Mouse (Mus musculus): ENCODE results near the gene Ino80e. TPM values are rescaled to one million over a fixed set of nuclear protein-coding genes. Genes with fewer than 3 reads are reported as not detected.

Gene Ino80e
- total and polyA plus RNA-seq, 3 experiments = 93.0 to 476 (median 189) TPM

- TF ChIP-seq CHD2 (IDR thresholded peaks at IDR 0.05; ENCODE audit: low read length) = no peak
- TF ChIP-seq MEF2A (IDR thresholded peaks at IDR 0.05; ENCODE audit: extremely low read depth, insufficient replicate concordance, low read depth, low read length, poor library complexity, severe bottlenecking) = no peak
- no peak for TF ChIP-seq POLR2AphosphoS2 (IDR thresholded peaks at IDR 0.05; ENCODE audit: low read length)
- no peak for TF ChIP-seq ELF1 (IDR thresholded peaks at IDR 0.05; ENCODE audit: low read depth, low read length)
- TF ChIP-seq MYC (IDR thresholded peaks at IDR 0.05; ENCODE audit: low read depth, low read length) = no peak
- no peak for TF ChIP-seq ETS1 (IDR thresholded peaks at IDR 0.05; ENCODE audit: low read depth, low read length)
Measured at GRCm38 (mm10) chr7:126818818-126819217, 43.4 kb downstream of the Ino80e start (continued).

GRCm38 (mm10) chr7:126817595-126817994, 44.6 kb downstream of the Ino80e start:
- Histone ChIP-seq H3K9me3 (replicated peaks; ENCODE audit: insufficient read depth, low read length) (no peaks in the 10 kb centered on the region), H3K79me2 (ENCODE audit: control insufficient read depth, insufficient read depth, low read length, poor library complexity) (no peaks in the 10 kb centered on the region), H3K9ac (ENCODE audit: control insufficient read depth, low read depth, low read length, poor library complexity, severe bottlenecking) (no peak overlapping the region), H3K4me1 (ENCODE audit: control insufficient read depth in 1 of 2, insufficient read depth in 2 of 2, low read length in 2 of 2) (peaks cover 2 to 7% of the 10 kb centered on the region in 2 experiments; a peak in 3 of 4 replicates), H3K27me3 (ENCODE audit: control insufficient read depth in 1 of 2, insufficient read depth in 2 of 2, low read length in 2 of 2) (0 out of 4 replicates have a peak, but pooled peaks cover 2% of the 10 kb centered on the region in 2 experiments), H3K36me3 (ENCODE audit: control insufficient read depth in 1 of 2, insufficient read depth in 2 of 2, low read length in 2 of 2) (no peaks in the 10 kb centered on the region), H3K27ac (ENCODE audit: control insufficient read depth, low read depth, low read length) (no peak overlapping the region), H3K4me3 (ENCODE audit: control insufficient read depth in 1 of 2, insufficient read depth in 1 of 2, low read depth in 2 of 2, low read length in 2 of 2) (no peak overlapping the region)
- TF ChIP-seq USF2 (IDR thresholded peaks at IDR 0.05; ENCODE audit: borderline replicate concordance in 1 of 2, insufficient read depth in 1 of 2, low read depth in 1 of 2, low read length in 2 of 2) = no peak
- TF ChIP-seq ZMIZ1 (IDR thresholded peaks at IDR 0.05; ENCODE audit: low read depth, low read length) = no peak
- no peak for TF ChIP-seq ELF1 (IDR thresholded peaks at IDR 0.05; ENCODE audit: low read depth, low read length)
- no peak for TF ChIP-seq ETS1 (IDR thresholded peaks at IDR 0.05; ENCODE audit: low read depth, low read length)
- no peak for TF ChIP-seq CHD1 (IDR thresholded peaks at IDR 0.05; ENCODE audit: low read depth, low read length)
- TF ChIP-seq MAX (IDR thresholded peaks at IDR 0.05; ENCODE audit: low read length) = no peak
- TF ChIP-seq E2F4 (IDR thresholded peaks at IDR 0.05; ENCODE audit: borderline replicate concordance, low read depth, low read length) = no peak
- no peak for TF ChIP-seq MAFK (IDR thresholded peaks at IDR 0.05; ENCODE audit: borderline replicate concordance, low read depth, low read length)
- TF ChIP-seq NELFE (IDR thresholded peaks at IDR 0.05; ENCODE audit: low read depth, low read length) = no peak
- TF ChIP-seq GATA1 (IDR thresholded peaks at IDR 0.05; ENCODE audit: low read depth, low read length) = no peak
- TF ChIP-seq HCFC1 (IDR thresholded peaks at IDR 0.05; ENCODE audit: low read depth, low read length) = no peak
- no peak for TF ChIP-seq MAZ (IDR thresholded peaks at IDR 0.05; ENCODE audit: low read depth, low read length)
- no peak for TF ChIP-seq JUND (IDR thresholded peaks at IDR 0.05; ENCODE audit: low read depth, low read length)
- no peak for TF ChIP-seq POLR2AphosphoS5 (IDR thresholded peaks at IDR 0.05; ENCODE audit: borderline replicate concordance, low read depth, low read length)
- no peak for TF ChIP-seq POLR2AphosphoS2 (IDR thresholded peaks at IDR 0.05; ENCODE audit: low read length)
- no peak for DNase-seq (ENCODE audit: low read depth, low spot score)

GRCm38 (mm10) chr7:126816494-126816893, 45.7 kb downstream of the Ino80e start:
- no peak for DNase-seq (ENCODE audit: low read depth, low spot score)
- no peak for TF ChIP-seq CHD1 (IDR thresholded peaks at IDR 0.05; ENCODE audit: low read depth, low read length)
- TF ChIP-seq POLR2A (IDR thresholded peaks at IDR 0.05; ENCODE audit: control insufficient read depth in 1 of 2, insufficient read depth in 1 of 2, low read depth in 1 of 2, low read length in 2 of 2, poor library complexity in 1 of 2) = no peak
- no peak for TF ChIP-seq USF2 (IDR thresholded peaks at IDR 0.05; ENCODE audit: borderline replicate concordance in 1 of 2, insufficient read depth in 1 of 2, low read depth in 1 of 2, low read length in 2 of 2)
- TF ChIP-seq MXI1 (IDR thresholded peaks at IDR 0.05; ENCODE audit: low read depth, low read length) = no peak
- no peak for TF ChIP-seq ZNF384 (IDR thresholded peaks at IDR 0.05; ENCODE audit: low read depth, low read length)
- TF ChIP-seq ELF1 (IDR thresholded peaks at IDR 0.05; ENCODE audit: low read depth, low read length) = no peak
- TF ChIP-seq E2F4 (IDR thresholded peaks at IDR 0.05; ENCODE audit: borderline replicate concordance, low read depth, low read length) = no peak
- no peak for TF ChIP-seq MYB (IDR thresholded peaks at IDR 0.05; ENCODE audit: low read depth, low read length)
- TF ChIP-seq JUND (IDR thresholded peaks at IDR 0.05; ENCODE audit: low read depth, low read length) = no peak
- no peak for TF ChIP-seq BHLHE40 (IDR thresholded peaks at IDR 0.05; ENCODE audit: borderline replicate concordance, low read depth, low read length)
- no peak for TF ChIP-seq ZC3H11A (IDR thresholded peaks at IDR 0.05; ENCODE audit: low read depth, low read length)
- no peak for TF ChIP-seq SIN3A (IDR thresholded peaks at IDR 0.05; ENCODE audit: low read length)
- no peaks in the 10 kb centered on the region for H3K36me3 ChIP-seq (ENCODE audit: control insufficient read depth in 1 of 2, insufficient read depth in 2 of 2, low read length in 2 of 2)
- no peak overlapping the region for H3K27ac ChIP-seq (ENCODE audit: control insufficient read depth, low read depth, low read length)
- no peaks in the 10 kb centered on the region for H3K9me3 ChIP-seq (replicated peaks; ENCODE audit: insufficient read depth, low read length)
- 0 out of 4 replicates have a peak, but pooled peaks cover 2% of the 10 kb centered on the region in 2 experiments for H3K27me3 ChIP-seq (ENCODE audit: control insufficient read depth in 1 of 2, insufficient read depth in 2 of 2, low read length in 2 of 2)
- H3K4me1 ChIP-seq (ENCODE audit: control insufficient read depth in 1 of 2, insufficient read depth in 2 of 2, low read length in 2 of 2) = no peaks in the 10 kb centered on the region; a peak in 1 of 4 replicates
- no peak overlapping the region for H3K4me3 ChIP-seq (ENCODE audit: control insufficient read depth in 1 of 2, insufficient read depth in 1 of 2, low read depth in 2 of 2, low read length in 2 of 2)
- H3K9ac ChIP-seq (ENCODE audit: control insufficient read depth, low read depth, low read length, poor library complexity, severe bottlenecking) = no peak overlapping the region
- H3K79me2 ChIP-seq (ENCODE audit: control insufficient read depth, insufficient read depth, low read length, poor library complexity) = no peaks in the 10 kb centered on the region
